18 mouse cellular contexts compared by ENCODE assay signal in genomic region chr2:120147999-120148398, GRCm38 (mm10). TPM values are rescaled to one million over a fixed set of nuclear protein-coding genes. Genes with fewer than 3 reads are reported as not detected.
A peak's percentile ranks its signal among the peaks of the same experiment; 100 is the strongest.
DNase-seq lines count a peak whose midpoint lies in the region; ATAC-seq and TF ChIP-seq lines count a peak whose summit lies in the region.
"Had no signal": no experiment of that assay in that cellular context is flagged by ENCODE, and none has a peak within 500 bp of the region (broad histone marks: within the 10 kb centered on the region; RNA-seq: fewer than 3 reads in every experiment).

No protein-coding gene starts in this region.

- H3K27ac ChIP-seq in kidney, adult 2 months (ENCODE audit: insufficient read depth, low read depth, low read length), result peak overlapping the region; percentile 20; the same call in 1 of the 2 replicates
- H3K27ac ChIP-seq: forebrain, embryonic 12.5 days; hindbrain, embryonic 15.5 days; limb, embryonic 13.5 days had no signal

- ATAC-seq in granulocyte monocyte progenitor cell, adult 5-6 weeks (replicated peaks; ENCODE audit: poor library complexity, severe bottlenecking), result peak; percentile 21; the same call in 1 of the 2 replicates
- ATAC-seq: CD4-positive, CD25-positive, alpha-beta regulatory T cell, adult 4 months; intestine, postnatal 0 days had no signal

- H3K36me3 ChIP-seq in kidney, adult 2 months (ENCODE audit: control insufficient read depth, insufficient read depth, low read length), result no peaks in the 10 kb centered on the region; the same call in 1 of the 2 replicates
- H3K36me3 ChIP-seq: forebrain, embryonic 12.5 days; hindbrain, embryonic 15.5 days; limb, embryonic 13.5 days had no signal

- TF ChIP-seq POLR2A in kidney, adult 2 months (IDR thresholded peaks at IDR 0.05; ENCODE audit: low read depth, low read length), result no peak

- intact Hi-C loops in heart, postnatal 10 days (cut with DNase I), result no loop called here

- H3K4me3 ChIP-seq in kidney, adult 2 months (ENCODE audit: insufficient read depth, low read depth, low read length), result no peak overlapping the region
- H3K4me3 ChIP-seq: forebrain, embryonic 12.5 days; hindbrain, embryonic 15.5 days; limb, embryonic 13.5 days had no signal

- TF ChIP-seq CTCF in kidney, adult 2 months (conservative IDR thresholded peaks at IDR 0.05; ENCODE audit: insufficient read depth, insufficient read length, low read depth, low read length), result no peak

- WGBS in kidney, adult 2 months, result 52% methylated on average over 3 of the region's 3 CpGs

- no peaks in the 10 kb centered on the region for H3K27me3 ChIP-seq in kidney, adult 2 months (replicated peaks; ENCODE audit: control insufficient read depth, insufficient read depth, low read length)
- H3K27me3 ChIP-seq: hindbrain, embryonic 15.5 days; limb, embryonic 13.5 days had no signal

- H3K4me1 ChIP-seq in kidney, adult 2 months (ENCODE audit: control insufficient read depth, insufficient read depth, low read length), result no peaks in the 10 kb centered on the region; the same call in 1 of the 2 replicates
- H3K4me1 ChIP-seq: forebrain, embryonic 12.5 days; hindbrain, embryonic 15.5 days; limb, embryonic 13.5 days had no signal

- no peak for DNase-seq in kidney, adult 2 months
- DNase-seq in kidney, adult 8-10 months, result no peak
- peak; percentile 55 for DNase-seq in 416B (ENCODE audit: low read depth)
- peak; percentile 50 to 62 for DNase-seq in heart, postnatal 10 days
- DNase-seq in retina, postnatal 1 day, result no peak
- DNase-seq in frontal cortex, postnatal 14 days (ENCODE audit: low spot score in 2 of 2), result no peak
- DNase-seq: cerebellum, postnatal 10 days; kidney, postnatal 14 days; layer of hippocampus, adult 9-11 months; lung, adult 18-20 months; lung, postnatal 4 days; midbrain, embryonic 14.5 days had no signal

RNA-seq across cellular contexts. Expression of gene Ehd4, which starts 6.4 kb away (rescaled TPM):
- 36.5 and 38.2 TPM in 2 replicates for polyA plus RNA-seq in kidney, adult 2 months (2012; rRNA removed)
- total RNA-seq in granulocyte monocyte progenitor cell, adult 5-6 weeks (2014; fragmentation: Nextera tagmentation), result 27.0 and 33.4 TPM in 2 replicates
- 29.4 and 30.3 TPM in 2 replicates for total RNA-seq in granulocyte monocyte progenitor cell, adult 5-6 weeks (2017)
- 100 to 1,000 TPM; 514 to 538 TPM for total RNA-seq in heart, postnatal 10 days (2021)

Comparison
In these comparisons a context has a peak if more than half of its experiments do, and no peak if none do; other contexts are left out.
1. DNase-seq: peak in 416B (single experiment) and heart, postnatal 10 days (2 of 2); none in kidney, adult 2 months (single experiment), kidney, adult 8-10 months (0 of 2), retina, postnatal 1 day (single experiment) and frontal cortex, postnatal 14 days (0 of 2).
2. RNA of gene Ehd4, which starts 6.4 kb away (total RNA-seq): 514 to 538 TPM in heart, postnatal 10 days; 27.0 to 33.4 TPM in granulocyte monocyte progenitor cell, adult 5-6 weeks; every median in the first group is over 10 times any median in the second.